Mouse (Mus musculus) limb, embryonic 12.5 days (tissue): ENCODE data around the gene Tmem265. TPM values are rescaled to one million over a fixed set of nuclear protein-coding genes. Genes with fewer than 3 reads are reported as not detected.

Source experiments
- ATAC-seq: fragments of 200-750 bp; cut with Nextera tagmentation; 2 replicates; pipeline ENCODE4 v1.8.0; 2017; ENCODE audit warnings: low read depth, moderate TSS enrichment; ENCODE audit not compliant: insufficient number of reproducible peaks, insufficient read depth, low FRiP score, low TSS enrichment
- H3K27ac ChIP-seq: fragments of 300-500 bp; sonication (generic); 2 replicates; pipeline ENCODE4 v1.5.1; 2016; ENCODE audit warnings: mild to moderate bottlenecking, moderate library complexity
- H3K27me3 ChIP-seq: fragments of 300-500 bp; sonication (generic); 2 replicates; pipeline ENCODE4 v1.6.1; 2016; ENCODE audit warnings: mild to moderate bottlenecking, moderate library complexity
- H3K36me3 ChIP-seq: fragments of 300-500 bp; sonication (generic); 2 replicates; pipeline ENCODE4 v1.6.1; 2016; ENCODE audit warnings: mild to moderate bottlenecking, moderate library complexity
- H3K4me1 ChIP-seq: fragments of 300-500 bp; sonication (generic); replicated peaks from 2 replicates; pipeline ENCODE4 v1.6.1; 2016
- H3K4me2 ChIP-seq: fragments of 300-500 bp; sonication (generic); 2 replicates; pipeline ENCODE4 v1.6.1; 2016; ENCODE audit warnings: mild to moderate bottlenecking, moderate library complexity
- H3K4me3 ChIP-seq: fragments of 300-500 bp; sonication (generic); replicated peaks from 2 replicates; pipeline ENCODE4 v1.5.1; 2016; ENCODE audit warnings: mild to moderate bottlenecking
- H3K9ac ChIP-seq: fragments of 300-500 bp; sonication (generic); replicated peaks from 2 replicates; pipeline ENCODE4 v1.6.1; 2016; ENCODE audit warnings: mild to moderate bottlenecking, moderate library complexity
- H3K9me3 ChIP-seq: fragments of 300-500 bp; sonication (generic); 2 replicates; pipeline ENCODE4 v1.6.1; 2016; ENCODE audit warnings: mild to moderate bottlenecking, moderate library complexity
- WGBS: fragments of 180-500 bp; shearing (Covaris S2); methylation state at CpG from one replicate; pipeline ENCODE4 v1.1.7; 2016; 5-methylcytosine and 5-hydroxymethylcytosine counted together
- polyA plus RNA-seq: library from polyadenylated mRNA; unstranded; fragments of >200 nt; fragmentation: Nextera tagmentation; extraction: Ambion mirVana; gene quantifications from 2 replicates; pipeline ENCODE4 v1.2.1, GENCODE M21; 2016

The Tmem265 gene
- polyA plus RNA-seq, 1 experiment from 2014 or later = 8.1 TPM

GRCm38 (mm10) chr7:127588901-127589300, 27.7 kb downstream of the Tmem265 start:
- Histone ChIP-seq H3K4me2 (peak overlapping the region; percentile 90), H3K9ac (peak overlapping the region; percentile 78), H3K36me3 (peaks cover 54% of the 10 kb centered on the region), H3K27me3 (no peaks in the 10 kb centered on the region), H3K4me1 (peaks cover 18% of the 10 kb centered on the region), H3K4me3 (peak overlapping the region; percentile 84), H3K9me3 (no peaks in the 10 kb centered on the region), H3K27ac (peak overlapping the region; percentile 53; the same call in 1 of the 2 replicates)
- no peak for ATAC-seq
- WGBS = 5% methylated on average over 29 of the region's 29 CpGs

GRCm38 (mm10) chr7:127589637-127590036, 28.4 kb downstream of the Tmem265 start:
- H3K27me3 ChIP-seq = no peaks in the 10 kb centered on the region
- 91% methylated on average over 9 of the region's 9 CpGs for WGBS
- H3K27ac ChIP-seq = no peak overlapping the region
- H3K4me3 ChIP-seq = peak overlapping the region; percentile 84
- H3K4me2 ChIP-seq = peak overlapping the region; percentile 90
- no peak for ATAC-seq
- peaks cover 54% of the 10 kb centered on the region for H3K36me3 ChIP-seq
- no peak overlapping the region for H3K9ac ChIP-seq
- peaks cover 18% of the 10 kb centered on the region for H3K4me1 ChIP-seq
- H3K9me3 ChIP-seq = no peaks in the 10 kb centered on the region

GRCm38 (mm10) chr7:127591108-127591507, 29.9 kb downstream of the Tmem265 start:
- no peak overlapping the region for H3K27ac ChIP-seq
- peaks cover 18% of the 10 kb centered on the region for H3K4me1 ChIP-seq
- WGBS = 93% methylated on average over 10 of the region's 10 CpGs
- no peak overlapping the region for H3K4me2 ChIP-seq
- peaks cover 64% of the 10 kb centered on the region for H3K36me3 ChIP-seq
- no peak overlapping the region for H3K4me3 ChIP-seq
- H3K9ac ChIP-seq = no peak overlapping the region
- no peaks in the 10 kb centered on the region for H3K27me3 ChIP-seq
- no peaks in the 10 kb centered on the region for H3K9me3 ChIP-seq
- no peak for ATAC-seq

GRCm38 (mm10) chr7:127592575-127592974, 31.4 kb downstream of the Tmem265 start:
- H3K4me2 ChIP-seq = no peak overlapping the region
- 91% methylated on average over 14 of the region's 14 CpGs for WGBS
- peaks cover 79% of the 10 kb centered on the region for H3K36me3 ChIP-seq
- H3K4me3 ChIP-seq = no peak overlapping the region
- ATAC-seq = no peak
- H3K27me3 ChIP-seq = no peaks in the 10 kb centered on the region
- no peak overlapping the region for H3K27ac ChIP-seq
- peaks cover 9% of the 10 kb centered on the region for H3K4me1 ChIP-seq
- H3K9me3 ChIP-seq = no peaks in the 10 kb centered on the region
- no peak overlapping the region for H3K9ac ChIP-seq

- H3K4me2 ChIP-seq = no peak overlapping the region
- ATAC-seq = no peak
- H3K9ac ChIP-seq = no peak overlapping the region
- no peaks in the 10 kb centered on the region for H3K27me3 ChIP-seq
- WGBS = 94% methylated on average over 17 of the region's 17 CpGs
- no peaks in the 10 kb centered on the region for H3K9me3 ChIP-seq
- H3K4me3 ChIP-seq = no peak overlapping the region
- H3K27ac ChIP-seq = no peak overlapping the region
- peaks cover 99% of the 10 kb centered on the region for H3K36me3 ChIP-seq
- H3K4me1 ChIP-seq = no peaks in the 10 kb centered on the region
Observed at GRCm38 (mm10) chr7:127596747-127597146, 35.6 kb downstream of the Tmem265 start.

GRCm38 (mm10) chr7:127600612-127601011, 39.4 kb downstream of the Tmem265 start:
- WGBS = 96% methylated on average over 7 of the region's 7 CpGs
- ATAC-seq = no peak
- Histone ChIP-seq H3K27ac (no peak overlapping the region), H3K27me3 (no peaks in the 10 kb centered on the region), H3K4me3 (no peak overlapping the region), H3K9me3 (no peaks in the 10 kb centered on the region), H3K36me3 (peaks cover 95% of the 10 kb centered on the region), H3K4me1 (no peaks in the 10 kb centered on the region), H3K4me2 (no peak overlapping the region), H3K9ac (no peak overlapping the region)

- Histone ChIP-seq H3K9me3 (no peaks in the 10 kb centered on the region), H3K36me3 (peaks cover 95% of the 10 kb centered on the region), H3K27me3 (no peaks in the 10 kb centered on the region), H3K4me3 (no peak overlapping the region), H3K27ac (no peak overlapping the region), H3K9ac (no peak overlapping the region), H3K4me1 (no peaks in the 10 kb centered on the region), H3K4me2 (no peak overlapping the region)
- 89% methylated on average over 4 of the region's 4 CpGs for WGBS
- no peak for ATAC-seq
Observed at GRCm38 (mm10) chr7:127601735-127602134, 40.5 kb downstream of the Tmem265 start.

- Histone ChIP-seq H3K36me3 (peaks cover 95% of the 10 kb centered on the region), H3K9me3 (no peaks in the 10 kb centered on the region), H3K27me3 (no peaks in the 10 kb centered on the region), H3K9ac (no peak overlapping the region), H3K4me2 (no peak overlapping the region), H3K4me3 (no peak overlapping the region), H3K27ac (no peak overlapping the region), H3K4me1 (no peaks in the 10 kb centered on the region)
- ATAC-seq = no peak
- WGBS = 95% methylated on average over 2 of the region's 2 CpGs
Observed at GRCm38 (mm10) chr7:127602903-127603302, 41.7 kb downstream of the Tmem265 start.

- Histone ChIP-seq H3K27me3 (no peaks in the 10 kb centered on the region), H3K9ac (no peak overlapping the region), H3K4me3 (no peak overlapping the region), H3K4me2 (no peak overlapping the region), H3K36me3 (peaks cover 95% of the 10 kb centered on the region), H3K9me3 (no peaks in the 10 kb centered on the region), H3K4me1 (no peaks in the 10 kb centered on the region), H3K27ac (no peak overlapping the region)
- ATAC-seq = no peak
- 88% methylated on average over 10 of the region's 10 CpGs for WGBS
Observed at GRCm38 (mm10) chr7:127604256-127604655, 43.1 kb downstream of the Tmem265 start.

GRCm38 (mm10) chr7:127607150-127607549, 46.0 kb downstream of the Tmem265 start:
- no peak overlapping the region for H3K4me2 ChIP-seq
- H3K27me3 ChIP-seq = no peaks in the 10 kb centered on the region
- peaks cover 6% of the 10 kb centered on the region; the same call in 1 of the 2 replicates for H3K9me3 ChIP-seq
- H3K36me3 ChIP-seq = peaks cover 95% of the 10 kb centered on the region
- no peak overlapping the region for H3K9ac ChIP-seq
- H3K27ac ChIP-seq = no peak overlapping the region
- no peaks in the 10 kb centered on the region for H3K4me1 ChIP-seq
- ATAC-seq = no peak
- WGBS = 92% methylated on average over 6 of the region's 6 CpGs
- no peak overlapping the region for H3K4me3 ChIP-seq

GRCm38 (mm10) chr7:127611011-127611410, 49.8 kb downstream of the Tmem265 start:
- no peak for ATAC-seq
- H3K36me3 ChIP-seq = peaks cover 70% of the 10 kb centered on the region
- H3K27ac ChIP-seq = no peak overlapping the region
- H3K9me3 ChIP-seq = peaks cover 6% of the 10 kb centered on the region; the same call in 1 of the 2 replicates
- H3K27me3 ChIP-seq = no peaks in the 10 kb centered on the region
- no peak overlapping the region for H3K4me3 ChIP-seq
- H3K4me1 ChIP-seq = peaks cover 15% of the 10 kb centered on the region
- no peak overlapping the region for H3K9ac ChIP-seq
- no peak overlapping the region for H3K4me2 ChIP-seq
- 96% methylated on average over 29 of the region's 29 CpGs for WGBS

- H3K27me3 ChIP-seq = no peaks in the 10 kb centered on the region
- H3K4me3 ChIP-seq = no peak overlapping the region
- whole genome bisulfite sequencing = 97% methylated on average over 26 of the region's 26 CpGs
- no peak overlapping the region for H3K4me2 ChIP-seq
- H3K9me3 ChIP-seq = peaks cover 6% of the 10 kb centered on the region; the same call in 1 of the 2 replicates
- no peak overlapping the region for H3K9ac ChIP-seq
- H3K4me1 ChIP-seq = peaks cover 15% of the 10 kb centered on the region
- no peak for ATAC-seq
- no peak overlapping the region for H3K27ac ChIP-seq
- peaks cover 65% of the 10 kb centered on the region for H3K36me3 ChIP-seq
Observed at GRCm38 (mm10) chr7:127611561-127611960, 50.4 kb downstream of the Tmem265 start.
